In the genomic region with DNA sequence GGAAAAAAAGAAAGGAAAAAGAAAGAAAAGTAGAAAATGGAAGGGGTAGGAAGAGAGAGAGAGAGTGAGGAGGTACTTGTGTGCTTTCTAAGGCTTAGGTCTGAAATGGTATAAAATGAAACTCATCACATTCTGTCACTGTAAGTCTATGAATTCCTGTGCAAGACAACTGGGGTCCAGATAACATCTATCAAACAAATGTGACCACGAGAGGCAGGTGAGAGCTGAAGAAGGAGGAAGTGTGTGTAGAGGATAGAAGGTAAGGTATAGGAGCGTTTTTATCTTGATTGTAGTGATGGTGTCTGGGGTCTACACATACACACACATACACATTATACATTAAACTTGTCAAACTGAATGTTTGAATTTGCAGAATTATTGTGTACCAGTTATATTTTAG, we compare ENCODE assay signal across 21 mouse cellular contexts. TPM values are rescaled to one million over a fixed set of nuclear protein-coding genes. Genes with fewer than 3 reads are reported as not detected.
DNase-seq lines count a peak whose midpoint lies in the region; ATAC-seq lines count a peak whose summit lies in the region.
"Had no signal": no experiment of that assay in that cellular context is flagged by ENCODE, and none has a peak within 500 bp of the region (broad histone marks: within the 10 kb centered on the region; RNA-seq: fewer than 3 reads in every experiment).

No protein-coding gene starts in this region.

- no peaks in the 10 kb centered on the region for H3K4me1 ChIP-seq in midbrain, embryonic 11.5 days (ENCODE audit: control insufficient read depth, insufficient read depth, low read length)
- H3K4me1 ChIP-seq in midbrain, embryonic 15.5 days: no peaks in the 10 kb centered on the region
- peaks cover 4% of the 10 kb centered on the region for H3K4me1 ChIP-seq in hindbrain, embryonic 13.5 days (replicated peaks)

- DNase-seq in midbrain, embryonic 11.5 days (ENCODE audit: low spot score, missing footprints): peak; percentile 17
- DNase-seq in induced T-regulatory cell, adult 2 months (ENCODE audit: low read depth): peak; percentile 59
- DNase-seq in right cerebral cortex, adult 18-20 months: no peak
- DNase-seq in spleen, adult 18-20 months: no peak
- DNase-seq: adrenal gland, adult 8-10 months; adrenal gland, postnatal 14 days; adrenal gland, postnatal 36 days; B cell, adult 2 months; cerebellum, adult 11-12 months; cerebellum, adult 2 months; cerebellum, adult 9-10 months; cerebellum, postnatal 10 days; cerebellum, postnatal 25 days; forebrain, postnatal 0 days had no signal

- H3K27me3 ChIP-seq in midbrain, embryonic 11.5 days (ENCODE audit: control insufficient read depth, insufficient read depth, low read length): no peaks in the 10 kb centered on the region
- H3K27me3 ChIP-seq in midbrain, embryonic 15.5 days (replicated peaks): no peaks in the 10 kb centered on the region
- H3K27me3 ChIP-seq in hindbrain, embryonic 13.5 days: peaks cover 38% of the 10 kb centered on the region
- H3K27me3 ChIP-seq: forebrain, embryonic 15.5 days had no signal

- H3K36me3 ChIP-seq in midbrain, embryonic 11.5 days (ENCODE audit: control insufficient read depth, insufficient read depth, low read length): no peaks in the 10 kb centered on the region
- no peaks in the 10 kb centered on the region for H3K36me3 ChIP-seq in midbrain, embryonic 15.5 days (replicated peaks)
- no peaks in the 10 kb centered on the region for H3K36me3 ChIP-seq in hindbrain, embryonic 13.5 days
- H3K36me3 ChIP-seq: embryonic facial prominence, embryonic 10.5 days; embryonic facial prominence, embryonic 12.5 days; forebrain, embryonic 15.5 days had no signal

- no peak overlapping the region for H3K27ac ChIP-seq in midbrain, embryonic 11.5 days (ENCODE audit: low read depth, low read length)
- no peak overlapping the region for H3K27ac ChIP-seq in midbrain, embryonic 15.5 days
- H3K27ac ChIP-seq in hindbrain, embryonic 13.5 days: no peak overlapping the region
- H3K27ac ChIP-seq: embryonic facial prominence, embryonic 10.5 days; embryonic facial prominence, embryonic 12.5 days; forebrain, embryonic 13.5 days; forebrain, embryonic 15.5 days had no signal

- no peak for ATAC-seq in midbrain, embryonic 11.5 days (ENCODE audit: low FRiP score)
- ATAC-seq in midbrain, embryonic 15.5 days (replicated peaks): no peak
- peak; percentile 66 for ATAC-seq in CD4-positive, CD25-positive, alpha-beta regulatory T cell, adult 4 months
- ATAC-seq in hindbrain, embryonic 13.5 days (ENCODE audit: low FRiP score): no peak
- ATAC-seq: forebrain, embryonic 13.5 days; forebrain, embryonic 15.5 days; forebrain, postnatal 0 days had no signal

- WGBS in midbrain, embryonic 11.5 days: 86% methylated on average over 2 of the region's 2 CpGs
- 82% methylated on average over 2 of the region's 2 CpGs for WGBS in midbrain, embryonic 15.5 days
- WGBS in hindbrain, embryonic 13.5 days: 88% methylated on average over 2 of the region's 2 CpGs

- H3K4me2 ChIP-seq in midbrain, embryonic 11.5 days: no peak overlapping the region
- no peak overlapping the region for H3K4me2 ChIP-seq in midbrain, embryonic 15.5 days
- H3K4me2 ChIP-seq in hindbrain, embryonic 13.5 days: no peak overlapping the region
- H3K4me2 ChIP-seq: embryonic facial prominence, embryonic 12.5 days; forebrain, embryonic 13.5 days; forebrain, embryonic 15.5 days had no signal

- no peak overlapping the region for H3K4me3 ChIP-seq in midbrain, embryonic 11.5 days (ENCODE audit: low read depth, low read length)
- H3K4me3 ChIP-seq in midbrain, embryonic 15.5 days: no peak overlapping the region
- H3K4me3 ChIP-seq in hindbrain, embryonic 13.5 days: no peak overlapping the region
- H3K4me3 ChIP-seq: embryonic facial prominence, embryonic 10.5 days; embryonic facial prominence, embryonic 12.5 days; forebrain, embryonic 13.5 days; forebrain, embryonic 15.5 days had no signal

- H3K9ac ChIP-seq in midbrain, embryonic 11.5 days (ENCODE audit: low read length): no peak overlapping the region
- no peak overlapping the region for H3K9ac ChIP-seq in midbrain, embryonic 15.5 days
- H3K9ac ChIP-seq in hindbrain, embryonic 13.5 days: no peak overlapping the region
- H3K9ac ChIP-seq: embryonic facial prominence, embryonic 12.5 days; forebrain, embryonic 13.5 days; forebrain, embryonic 15.5 days; forebrain, postnatal 0 days had no signal

- H3K9me3 ChIP-seq in midbrain, embryonic 11.5 days (ENCODE audit: control insufficient read depth, low read length): no peaks in the 10 kb centered on the region
- H3K9me3 ChIP-seq in midbrain, embryonic 15.5 days: no peaks in the 10 kb centered on the region
- no peaks in the 10 kb centered on the region for H3K9me3 ChIP-seq in hindbrain, embryonic 13.5 days
- H3K9me3 ChIP-seq: embryonic facial prominence, embryonic 10.5 days; embryonic facial prominence, embryonic 12.5 days; forebrain, embryonic 13.5 days; forebrain, embryonic 15.5 days had no signal

RNA-seq across cellular contexts. Expression of a gene that starts 51.0 kb away (rescaled TPM):
- 2.9 and 3.5 TPM in 2 replicates for polyA plus RNA-seq in midbrain, embryonic 11.5 days (2014; fragmentation: Nextera tagmentation; extraction: Ambion mirVana)
- 6.3 and 6.6 TPM in 2 replicates for polyA plus RNA-seq in midbrain, embryonic 15.5 days (2015; fragmentation: Nextera tagmentation; extraction: Ambion mirVana)
- polyA plus RNA-seq in CD4-positive, CD25-positive, alpha-beta regulatory T cell, adult 4 months (2017; shearing (Covaris generic)): 10 to 100 TPM; 22.9 to 26.1 TPM
- polyA plus RNA-seq in hindbrain, embryonic 13.5 days (2015; fragmentation: Nextera tagmentation; extraction: Ambion mirVana): 5.6 and 5.9 TPM in 2 replicates

Comparison
In these comparisons a context has a peak if more than half of its experiments do, and no peak if none do; other contexts are left out.
1. DNase-seq: peak in midbrain, embryonic 11.5 days (single experiment) and induced T-regulatory cell, adult 2 months (single experiment); none in right cerebral cortex, adult 18-20 months (single experiment) and spleen, adult 18-20 months (0 of 2).